Mouse (Mus musculus) MEL (cell line): ENCODE measurements around the gene Cd247. TPM values are rescaled to one million over a fixed set of nuclear protein-coding genes. Genes with fewer than 3 reads are reported as not detected.
A peak's percentile ranks its signal among the peaks of the same experiment; 100 is the strongest.

ENCODE experiments used
- DNase-seq: peaks from one replicate; pipeline ENCODE4 v3.0.0; 2011; ENCODE audit warnings: low read depth, low spot score
- H3K27ac ChIP-seq: 2 replicates; pipeline ENCODE4 v1.5.1; 2012; ENCODE audit warnings: low read depth, mild to moderate bottlenecking, control low read depth, low read length, moderate library complexity; ENCODE audit not compliant: control insufficient read depth
- H3K27me3 ChIP-seq, 2 experiments: fragments of 150-350 bp in 1 of 2; sonication (generic) in 1 of 2; 2 replicates each; pipeline ENCODE4 v1.6.1; 2012; ENCODE audit warnings: low read length in 2 of 2, mild to moderate bottlenecking in 2 of 2, improper control_type of control experiment in 1 of 2, moderate library complexity in 1 of 2; ENCODE audit not compliant: insufficient read depth in 2 of 2, control insufficient read depth in 1 of 2
- H3K36me3 ChIP-seq, 2 experiments: 2 replicates each; pipeline ENCODE4 v1.6.1; 2012 to 2014; ENCODE audit warnings: low read length in 2 of 2, improper control_type of control experiment in 1 of 2, inconsistent platforms in 1 of 2, mild to moderate bottlenecking in 1 of 2; ENCODE audit not compliant: insufficient read depth in 2 of 2, control insufficient read depth in 1 of 2
- H3K4me1 ChIP-seq, 2 experiments: fragments of 150-350 bp in 1 of 2; sonication (generic) in 1 of 2; 2 replicates each; pipeline ENCODE4 v1.6.1; 2012; ENCODE audit warnings: low read length in 2 of 2, improper control_type of control experiment in 1 of 2, mild to moderate bottlenecking in 1 of 2; ENCODE audit not compliant: insufficient read depth in 2 of 2, control insufficient read depth in 1 of 2
- H3K4me3 ChIP-seq, 2 experiments: fragments of 150-350 bp in 1 of 2; sonication (generic) in 1 of 2; 2 replicates each; pipeline ENCODE4 v1.5.1; 2012; ENCODE audit warnings: low read depth in 2 of 2, low read length in 2 of 2, mild to moderate bottlenecking in 2 of 2, moderate library complexity in 2 of 2, control low read depth in 1 of 2, improper control_type of control experiment in 1 of 2; ENCODE audit not compliant: control insufficient read depth in 1 of 2, insufficient read depth in 1 of 2
- H3K79me2 ChIP-seq: 2 replicates; pipeline ENCODE4 v1.6.1; 2012; ENCODE audit warnings: mild to moderate bottlenecking, low read length, moderate library complexity; ENCODE audit not compliant: control insufficient read depth, poor library complexity, insufficient read depth
- H3K9ac ChIP-seq: 2 replicates; pipeline ENCODE4 v1.6.1; 2012; ENCODE audit warnings: low read depth, mild to moderate bottlenecking, control low read depth, low read length, moderate library complexity; ENCODE audit not compliant: control insufficient read depth, poor library complexity, severe bottlenecking
- H3K9me3 ChIP-seq: fragments of 150-350 bp; sonication (generic); replicated peaks from 2 replicates; pipeline ENCODE4 v1.6.1; 2012; ENCODE audit warnings: mild to moderate bottlenecking, low read length, improper control_type of control experiment, moderate library complexity; ENCODE audit not compliant: insufficient read depth
- BHLHE40 ChIP-seq: IDR thresholded peaks from 2 replicates; pipeline ENCODE4 v1.6.1; 2012; ENCODE audit warnings: low read depth, mild to moderate bottlenecking, inconsistent platforms, low read length, improper control_type of control experiment, borderline replicate concordance
- CHD1 ChIP-seq: IDR thresholded peaks from 2 replicates; pipeline ENCODE4 v1.6.1; 2012; ENCODE audit warnings: low read depth, mild to moderate bottlenecking, inconsistent platforms, low read length, improper control_type of control experiment
- CHD2 ChIP-seq: IDR thresholded peaks from 2 replicates; pipeline ENCODE4 v1.6.1; 2011; ENCODE audit warnings: low read length, improper control_type of control experiment
- CTCF ChIP-seq, 3 experiments: IDR thresholded peaks in 2 of 3; conservative IDR thresholded peaks in 1 of 3; 2 replicates each; pipeline ENCODE4 v1.5.1; 2011 to 2012; ENCODE audit warnings: low read length in 3 of 3, low read depth in 2 of 3, mild to moderate bottlenecking in 2 of 3, improper control_type of control experiment in 1 of 3, inconsistent platforms in 1 of 3, mixed read lengths in 1 of 3, moderate library complexity in 1 of 3; ENCODE audit not compliant: control insufficient read depth in 1 of 3, insufficient read depth in 1 of 3, poor library complexity in 1 of 3, severe bottlenecking in 1 of 3
- E2F4 ChIP-seq: IDR thresholded peaks from 2 replicates; pipeline ENCODE4 v1.6.1; 2011; ENCODE audit warnings: low read depth, low read length, improper control_type of control experiment, borderline replicate concordance
- ELF1 ChIP-seq: IDR thresholded peaks from 2 replicates; pipeline ENCODE4 v1.6.1; 2014; ENCODE audit warnings: low read depth, mild to moderate bottlenecking, inconsistent platforms, low read length, improper control_type of control experiment, moderate library complexity
- EP300 ChIP-seq, 2 experiments: IDR thresholded peaks; 2 replicates each; pipeline ENCODE4 v1.6.1; 2011; ENCODE audit warnings: improper control_type of control experiment in 2 of 2, low read length in 2 of 2, low read depth in 1 of 2, mild to moderate bottlenecking in 1 of 2
- ETS1 ChIP-seq: IDR thresholded peaks from 2 replicates; pipeline ENCODE4 v1.6.1; 2012; ENCODE audit warnings: low read depth, mild to moderate bottlenecking, inconsistent platforms, low read length, improper control_type of control experiment, moderate library complexity
- GABPA ChIP-seq: IDR thresholded peaks from 2 replicates; pipeline ENCODE4 v1.6.1; 2012; ENCODE audit warnings: low read depth, mild to moderate bottlenecking, inconsistent platforms, low read length, improper control_type of control experiment, moderate library complexity
- GATA1 ChIP-seq: IDR thresholded peaks from 2 replicates; pipeline ENCODE4 v1.6.1; 2011; ENCODE audit warnings: low read depth, low read length, improper control_type of control experiment
- JUND ChIP-seq: IDR thresholded peaks from 2 replicates; pipeline ENCODE4 v1.6.1; 2011; ENCODE audit warnings: low read depth, mild to moderate bottlenecking, improper control_type of control experiment, low read length
- KAT2A ChIP-seq: conservative IDR thresholded peaks from 2 replicates; pipeline ENCODE4 v1.6.1; 2012; ENCODE audit warnings: low read depth, low read length, improper control_type of control experiment, inconsistent platforms
- MAZ ChIP-seq: IDR thresholded peaks from 2 replicates; pipeline ENCODE4 v1.6.1; 2012; ENCODE audit warnings: low read depth, mild to moderate bottlenecking, inconsistent platforms, low read length, improper control_type of control experiment
- MXI1 ChIP-seq: IDR thresholded peaks from 2 replicates; pipeline ENCODE4 v1.6.1; 2011; ENCODE audit warnings: mild to moderate bottlenecking, low read depth, low read length, improper control_type of control experiment
- MYB ChIP-seq: IDR thresholded peaks from 2 replicates; pipeline ENCODE4 v1.6.1; 2011; ENCODE audit warnings: mild to moderate bottlenecking, low read depth, low read length, improper control_type of control experiment
- MYC ChIP-seq: IDR thresholded peaks from 2 replicates; pipeline ENCODE4 v1.6.1; 2011; ENCODE audit warnings: low read depth, mild to moderate bottlenecking, low read length, improper control_type of control experiment, moderate library complexity
- NELFE ChIP-seq: IDR thresholded peaks from 2 replicates; pipeline ENCODE4 v1.6.1; 2011; ENCODE audit warnings: low read depth, low read length, improper control_type of control experiment
- NRF1 ChIP-seq: IDR thresholded peaks from 2 replicates; pipeline ENCODE4 v1.6.1; 2014; ENCODE audit warnings: low read depth, mild to moderate bottlenecking, inconsistent platforms, low read length, improper control_type of control experiment, moderate library complexity; ENCODE audit not compliant: poor library complexity, insufficient read depth, severe bottlenecking
- POLR2AphosphoS2 ChIP-seq: IDR thresholded peaks from 2 replicates; pipeline ENCODE4 v1.6.1; 2011; ENCODE audit warnings: low read length, improper control_type of control experiment
- RAD21 ChIP-seq: IDR thresholded peaks from 2 replicates; pipeline ENCODE4 v1.6.1; 2011; ENCODE audit warnings: mild to moderate bottlenecking, low read depth, low read length, improper control_type of control experiment
- RCOR1 ChIP-seq: IDR thresholded peaks from 2 replicates; pipeline ENCODE4 v1.6.1; 2012; ENCODE audit warnings: low read depth, mild to moderate bottlenecking, inconsistent platforms, low read length, improper control_type of control experiment
- SIN3A ChIP-seq: IDR thresholded peaks from 2 replicates; pipeline ENCODE4 v1.6.1; 2012; ENCODE audit warnings: low read length, improper control_type of control experiment, inconsistent platforms
- SMC3 ChIP-seq: IDR thresholded peaks from 2 replicates; pipeline ENCODE4 v1.6.1; 2011; ENCODE audit warnings: low read depth, low read length, improper control_type of control experiment
- TAL1 ChIP-seq: IDR thresholded peaks from 2 replicates; pipeline ENCODE4 v1.6.1; 2012; ENCODE audit warnings: mild to moderate bottlenecking, inconsistent platforms, low read length, moderate library complexity, mixed read lengths
- TBP ChIP-seq: IDR thresholded peaks from 2 replicates; pipeline ENCODE4 v1.8.0; 2011; ENCODE audit warnings: low read depth, low read length, improper control_type of control experiment
- TCF12 ChIP-seq: IDR thresholded peaks from 2 replicates; pipeline ENCODE4 v1.6.1; 2014; ENCODE audit warnings: low read depth, mild to moderate bottlenecking, inconsistent platforms, low read length, improper control_type of control experiment, moderate library complexity
- USF1 ChIP-seq: IDR thresholded peaks from 2 replicates; pipeline ENCODE4 v1.6.1; 2014; ENCODE audit warnings: low read depth, mild to moderate bottlenecking, inconsistent platforms, low read length, improper control_type of control experiment, moderate library complexity
- USF2 ChIP-seq, 2 experiments: IDR thresholded peaks; 2 replicates each; pipeline ENCODE4 v1.6.1; 2011 to 2012; ENCODE audit warnings: improper control_type of control experiment in 2 of 2, low read length in 2 of 2, borderline replicate concordance in 1 of 2, inconsistent platforms in 1 of 2, low read depth in 1 of 2, mild to moderate bottlenecking in 1 of 2; ENCODE audit not compliant: insufficient read depth in 1 of 2
- ZC3H11A ChIP-seq: IDR thresholded peaks from 2 replicates; pipeline ENCODE4 v1.6.1; 2012; ENCODE audit warnings: low read depth, mild to moderate bottlenecking, inconsistent platforms, low read length, improper control_type of control experiment
- ZKSCAN1 ChIP-seq: IDR thresholded peaks from 2 replicates; pipeline ENCODE4 v1.6.1; 2012; ENCODE audit warnings: low read depth, mild to moderate bottlenecking, inconsistent platforms, low read length, improper control_type of control experiment, moderate library complexity
- ZMIZ1 ChIP-seq: IDR thresholded peaks from 2 replicates; pipeline ENCODE4 v1.6.1; 2012; ENCODE audit warnings: low read depth, mild to moderate bottlenecking, inconsistent platforms, low read length, improper control_type of control experiment, moderate library complexity
- ZNF384 ChIP-seq: IDR thresholded peaks from 2 replicates; pipeline ENCODE4 v1.6.1; 2012; ENCODE audit warnings: low read depth, mild to moderate bottlenecking, inconsistent platforms, low read length, improper control_type of control experiment
- polyA plus RNA-seq, 2 experiments: library from polyadenylated mRNA; stranded (reverse) in 1 of 2; unstranded in 1 of 2; fragments of >175 nt in 1 of 2; fragments of >200 nt in 1 of 2; gene quantifications; 2 replicates each; pipeline versions ENCODE4 v1.2.1 to v1.2.4; 2012; ENCODE audit warnings: low replicate concordance in 2 of 2, low read depth in 1 of 2; ENCODE audit not compliant: insufficient read length in 2 of 2, insufficient read depth in 1 of 2, missing spikeins in 1 of 2
- total RNA-seq: library from RNA; depleted of rRNA; stranded (reverse); fragments of 300-350 nt; gene quantifications from 2 replicates; pipeline ENCODE4 v1.2.3, GENCODE M21; 2012

Gene Cd247
- total and polyA plus RNA-seq, 3 experiments = 1.3 to 1.7 TPM; not detected in 1

- H3K4me1 ChIP-seq = peaks cover 17 to 40% of the 10 kb centered on the region in 2 experiments
- peak overlapping the region; percentile 46 for H3K27ac ChIP-seq
- TF ChIP-seq USF2 (IDR thresholded peaks at IDR 0.05; ENCODE audit: borderline replicate concordance in 1 of 2, insufficient read depth in 1 of 2, low read depth in 1 of 2, low read length in 2 of 2) (no peak), NRF1 (no peak), JUND (no peak), TAL1 (0 out of 2 replicates have a peak, but pooled peaks have one; percentile 6), ZKSCAN1 (peak; percentile 32; the same call in 1 of the 2 replicates), EP300 (IDR thresholded peaks at IDR 0.05; ENCODE audit: low read depth in 1 of 2, low read length in 2 of 2) (peak; percentile 7 to 47; a peak in 2 of 4 replicates), CTCF (IDR thresholded peaks at IDR 0.05 in 2 of 3, conservative IDR thresholded peaks at IDR 0.05 in 1 of 3; ENCODE audit: control insufficient read depth in 1 of 3, insufficient read depth in 1 of 3, low read depth in 2 of 3, low read length in 3 of 3, poor library complexity in 1 of 3, severe bottlenecking in 1 of 3) (no peak), ELF1 (no peak), E2F4 (no peak), TCF12 (peak; percentile 46; the same call in 1 of the 2 replicates), CHD2 (no peak), MYB (no peak), TBP (0 out of 2 replicates have a peak, but pooled peaks have one; percentile 43), RCOR1 (peak; percentile 40; the same call in 1 of the 2 replicates), RAD21 (no peak), SIN3A (peak; percentile 87), ZNF384 (peak; percentile 99), POLR2AphosphoS2 (no peak), NELFE (no peak), SMC3 (no peak), GABPA (no peak), ETS1 (0 out of 2 replicates have a peak, but pooled peaks have one; percentile 34), CHD1 (no peak), BHLHE40 (no peak), KAT2A (no peak), USF1 (no peak), GATA1 (peak; percentile 15; the same call in 1 of the 2 replicates), MXI1 (no peak), MYC (no peak), ZC3H11A (no peak), ZMIZ1 (no peak), MAZ (no peak; the same call in 1 of the 2 replicates)
- TF ChIP-seq, all 39 proteins: peak for 10
- peaks cover 4% of the 10 kb centered on the region for H3K79me2 ChIP-seq
- peak; percentile 76 for DNase-seq
- H3K4me3 ChIP-seq = no peak overlapping the region
- no peaks in the 10 kb centered on the region for H3K9me3 ChIP-seq
- H3K9ac ChIP-seq = peak overlapping the region; percentile 48; the same call in 1 of the 2 replicates
- H3K36me3 ChIP-seq = peaks cover 0 to 54% of the 10 kb centered on the region in 2 experiments; a peak in 2 of 4 replicates
- no peaks in the 10 kb centered on the region for H3K27me3 ChIP-seq
These were observed 76.6 kb downstream of the Cd247 start for GRCm38 (mm10) chr1:165864864-165865795.
